Mouse (Mus musculus) frontal cortex, postnatal 25 days (tissue): ENCODE measurements around the gene Rsrp1.

Experiments used
- DNase-seq, 2 experiments: peaks; one replicate each; pipeline ENCODE4 v3.0.0; 2022; ENCODE audit warnings: low spot score in 2 of 2

Rsrp1 gene

DNA sequence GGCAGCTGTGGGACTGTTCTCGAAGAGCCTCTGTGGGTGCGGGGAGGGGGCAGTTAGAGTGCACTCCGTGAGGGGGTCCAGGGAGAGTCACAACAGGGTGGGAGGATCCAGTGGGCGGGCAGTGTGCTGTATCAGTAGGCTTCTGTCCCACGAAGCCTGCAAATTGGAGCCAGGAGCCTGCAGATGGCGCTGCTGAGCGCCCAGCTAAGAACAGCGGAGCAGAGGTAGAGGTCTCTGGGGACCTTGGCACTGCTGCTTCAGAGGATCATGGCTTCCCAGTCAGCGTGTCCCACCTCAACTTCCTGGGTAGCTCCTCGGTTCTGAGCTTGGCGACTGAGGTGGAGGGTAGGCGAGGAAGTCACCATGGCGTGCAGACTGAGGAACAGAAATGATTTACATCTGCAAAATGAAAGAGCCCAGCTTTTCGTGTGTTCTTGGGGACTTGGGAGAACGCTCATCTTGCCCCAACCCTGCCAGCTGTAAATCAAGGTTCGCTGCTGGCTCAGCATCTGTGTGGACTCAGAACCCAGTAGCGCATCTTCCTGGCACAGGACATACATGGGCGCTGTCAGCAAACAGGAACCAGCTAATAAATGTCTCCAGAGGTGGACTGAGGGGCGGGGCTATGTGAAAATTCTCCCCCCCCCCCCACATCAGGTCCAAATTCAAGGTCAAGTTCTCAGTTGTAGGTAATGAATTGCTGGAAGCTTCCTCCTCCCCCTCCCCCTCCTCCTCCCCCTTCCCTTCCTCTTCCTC lies 39.8 kb downstream of the Rsrp1 start:
- DNase-seq, result no peak

DNA sequence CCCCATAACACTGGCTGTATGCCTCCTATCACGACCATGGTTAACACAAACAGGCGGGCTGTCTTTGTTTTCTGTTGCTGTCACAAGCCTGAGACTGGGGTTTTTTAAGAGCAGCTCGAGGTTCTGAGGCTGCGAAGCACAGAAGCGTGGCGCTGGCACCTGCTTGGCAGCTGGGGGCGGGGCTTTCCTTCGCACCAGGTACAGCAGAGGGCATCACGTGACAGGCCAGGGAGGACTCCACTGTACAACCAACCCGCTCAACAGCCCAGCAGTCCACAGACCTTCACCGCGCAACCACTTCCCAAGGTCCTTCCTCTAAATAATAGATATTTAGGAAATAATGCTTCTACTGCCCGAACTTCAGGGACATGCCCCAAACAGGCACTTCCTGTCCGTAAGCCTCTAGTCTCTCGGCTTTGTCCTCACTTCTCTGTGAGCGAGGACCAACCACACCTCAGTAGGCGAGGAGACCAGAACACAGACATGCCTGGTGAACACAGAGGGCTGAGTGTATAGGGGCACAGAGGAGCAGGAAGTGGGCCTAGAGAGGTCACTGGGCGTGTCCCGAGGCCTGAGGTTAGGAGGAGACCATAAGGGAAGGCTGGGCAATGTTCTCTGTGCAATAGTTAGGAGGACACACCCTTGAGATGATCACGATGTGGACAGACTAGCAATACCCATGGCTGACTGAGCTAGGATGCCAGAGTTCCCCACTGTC lies 44.7 kb downstream of the Rsrp1 start:
- no peak for DNase-seq

DNA sequence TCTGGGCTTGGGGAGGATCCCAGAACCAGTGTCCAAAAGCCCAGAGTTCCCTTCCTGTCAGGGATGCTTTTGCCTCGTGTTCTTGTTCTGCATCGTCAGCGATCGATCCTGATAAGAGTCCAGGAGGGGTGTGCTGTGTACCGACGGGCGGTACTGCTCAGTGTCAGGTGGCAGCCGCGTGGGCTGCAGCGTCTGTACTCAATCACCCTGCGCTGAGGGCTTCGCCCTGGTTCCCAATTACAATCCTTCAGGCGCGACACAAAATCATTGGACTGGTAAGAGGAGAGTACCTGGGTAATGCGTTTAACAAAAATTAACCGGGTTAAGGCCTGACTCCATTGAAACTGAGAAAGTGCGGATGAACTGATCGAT lies 45.2 kb downstream of the Rsrp1 start:
- no peak for DNase-seq

DNA sequence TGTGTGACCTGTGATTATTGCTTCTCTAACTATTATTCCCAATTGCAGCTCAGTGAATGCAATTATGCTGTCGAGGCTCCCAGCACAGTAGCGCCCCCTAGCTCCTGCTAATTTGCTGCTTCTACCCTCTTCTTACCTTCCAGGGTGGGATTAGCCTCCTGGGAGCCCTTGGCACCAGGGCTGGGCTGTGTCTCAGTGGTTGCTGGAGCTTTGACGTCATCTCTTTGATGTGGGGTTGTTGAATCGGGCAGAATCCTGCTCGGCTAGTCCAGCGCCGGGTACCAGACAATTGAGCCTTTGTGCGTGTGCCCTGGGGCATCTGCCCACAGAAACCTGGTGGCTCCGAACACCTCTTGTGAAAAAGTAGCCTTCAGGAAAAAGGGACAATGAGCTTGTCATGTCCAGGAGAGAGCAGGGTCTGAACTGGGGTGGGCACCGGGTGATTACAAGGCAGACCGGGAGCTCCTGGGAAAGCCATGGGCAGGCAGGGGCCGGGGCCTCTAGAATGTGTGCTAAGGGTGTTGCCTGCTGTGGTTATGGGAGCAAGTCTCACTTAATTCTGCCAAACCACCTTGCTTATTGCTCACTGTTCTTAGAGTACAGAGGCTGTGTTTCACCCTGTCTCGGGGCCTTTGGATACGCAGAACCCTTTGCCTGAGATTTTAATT lies 52.0 kb downstream of the Rsrp1 start:
- DNase-seq, result no peak

DNA sequence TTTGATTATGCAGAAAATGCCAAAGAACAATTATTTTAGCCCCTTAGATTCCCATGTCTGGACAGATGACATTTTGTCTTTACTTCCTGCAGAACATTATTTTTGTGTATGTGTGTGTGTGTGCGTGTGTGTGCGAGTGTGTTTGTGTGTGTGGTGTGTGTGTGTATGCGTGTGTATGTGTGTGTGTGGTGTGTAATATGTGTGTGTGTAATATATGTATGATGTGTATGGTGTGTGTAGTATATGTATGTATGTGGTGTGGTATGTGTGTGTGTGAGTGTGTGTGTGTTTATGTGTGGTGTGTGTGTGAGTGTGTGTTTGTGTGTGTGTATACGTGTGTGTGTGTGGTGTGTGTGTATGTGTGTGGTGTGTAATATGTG lies 52.5 kb downstream of the Rsrp1 start:
- no peak for DNase-seq
